Mouse (Mus musculus): ENCODE data around the gene Selenok. TPM values are rescaled to one million over a fixed set of nuclear protein-coding genes. Genes with fewer than 3 reads are reported as not detected.

The Selenok gene
- 8.3 and 19.1 TPM in 2 replicates for polyA plus RNA-seq (2012; ENCODE audit: low replicate concordance)

DNA sequence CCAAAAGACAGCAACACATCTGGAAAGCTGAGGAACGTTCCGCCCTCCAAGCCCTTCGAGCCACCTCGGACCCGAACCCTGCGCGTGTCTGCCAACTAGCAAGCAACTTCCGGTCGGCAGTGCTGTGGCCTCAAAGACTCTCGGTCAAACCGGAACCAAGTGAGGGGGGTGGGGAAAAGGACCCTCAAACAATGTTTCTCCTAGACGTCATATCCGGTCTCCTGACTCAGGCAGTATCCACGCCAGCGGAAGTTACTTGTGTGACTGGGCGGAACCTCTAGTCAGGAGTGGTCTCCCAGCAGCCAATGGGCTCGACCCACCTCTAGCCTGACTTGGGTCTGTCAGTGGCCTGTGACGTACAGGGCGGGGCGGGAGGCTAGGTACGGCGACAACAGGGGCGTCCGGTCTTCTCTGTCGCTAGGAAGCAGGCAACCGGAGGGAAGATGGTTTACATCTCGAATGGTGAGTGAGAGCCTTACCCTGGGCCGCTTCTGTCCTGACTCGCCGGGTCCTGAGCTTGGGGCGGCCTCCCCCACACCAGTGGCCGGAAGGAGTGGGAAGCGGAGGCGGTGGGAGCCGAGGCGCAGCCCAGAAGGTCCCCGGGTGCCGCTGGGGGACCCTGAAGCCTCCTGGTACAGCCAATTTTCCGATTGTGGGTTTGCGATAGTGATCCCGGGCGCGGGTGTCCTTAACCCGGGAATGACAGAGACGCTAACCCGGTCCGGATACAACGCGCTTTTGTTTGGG is at the start of gene Selenok:
Selenok (plus strand) TSS at position 234 of the 747 bp plus-strand sequence.

GRCm38 (mm10) chr14:29978254-29979204 is 10.4 kb downstream of the Selenok start, which contains the start of gene Actr8:
Gene Actr8, plus strand, starts transcription at chr14:29978337.

DNA sequence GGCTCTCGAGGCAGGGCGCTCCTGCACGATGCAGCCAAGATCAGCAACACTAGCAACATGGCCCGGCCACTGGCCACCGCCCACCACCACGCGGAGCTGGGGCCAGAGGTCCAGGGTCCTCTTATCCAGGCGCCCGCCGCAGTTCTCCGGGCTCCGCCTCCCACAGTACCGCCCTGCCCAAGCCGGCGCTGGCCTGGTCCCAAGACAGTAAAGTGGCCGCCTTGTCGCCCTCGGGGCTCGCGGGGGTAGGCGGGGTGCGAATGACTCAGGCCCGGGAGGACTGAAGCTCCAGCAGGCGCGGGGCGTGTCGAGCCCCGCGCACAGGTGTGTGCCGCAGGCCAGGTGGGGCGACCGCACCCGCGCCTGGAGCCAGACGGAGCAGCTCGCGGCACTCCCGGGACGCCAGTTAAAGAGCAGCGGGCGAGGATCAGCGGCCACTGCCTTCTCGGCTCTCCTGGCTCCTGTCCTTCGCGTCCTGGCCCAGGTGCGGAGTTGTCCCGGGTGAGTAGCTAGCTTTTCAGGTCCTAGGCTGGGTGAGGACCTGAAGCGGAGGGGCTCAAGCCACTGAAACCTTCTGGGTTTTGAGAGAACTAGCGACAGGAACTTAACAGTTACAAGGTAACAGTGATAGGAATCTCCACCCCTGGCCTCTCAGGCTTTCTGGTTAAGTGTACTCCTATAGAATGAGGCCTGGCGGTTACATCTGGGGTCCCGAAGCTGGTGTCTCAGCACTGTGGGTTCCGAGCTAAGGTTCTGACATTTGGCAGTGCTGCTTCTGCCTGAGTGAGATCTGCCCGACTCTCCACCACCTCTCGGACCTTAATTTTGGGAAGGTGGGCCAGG is 40.8 kb downstream of the Selenok start, which contains the start of the genes Il17rb and Chdh:
Il17rb (minus strand) TSS at position 164 of the 843 bp plus-strand sequence.
Chdh (plus strand) TSS at position 291 of the 843 bp plus-strand sequence.

Other genes starting within 250 kb of the Selenok start
- not detected in 2 replicates for gene Cacna2d3, start 246.4 kb upstream of the Selenok start, polyA plus RNA-seq (2012; ENCODE audit: low replicate concordance)
- 30.8 and 59.0 TPM in 2 replicates for gene Actr8, start 10.0 kb downstream of the Selenok start, polyA plus RNA-seq (2012; ENCODE audit: low replicate concordance)
- gene Il17rb, start 40.6 kb downstream of the Selenok start, polyA plus RNA-seq (2012; ENCODE audit: low replicate concordance) = 0.23 and 0.99 TPM in 2 replicates
- 1.2 and 3.1 TPM in 2 replicates for gene Chdh, start 40.7 kb downstream of the Selenok start, polyA plus RNA-seq (2012; ENCODE audit: low replicate concordance)

Data from hematopoietic multipotent progenitor cell, adult 10-12 weeks (in vitro differentiated cells).